Mouse (Mus musculus): ENCODE data around the gene Pde4b.

GRCm38 (mm10) chr4:102332885-102333284, 245.5 kb downstream of the Pde4b start:
- TF ChIP-seq CTCF (conservative IDR thresholded peaks at IDR 0.05; ENCODE audit: low read length) = no peak
- TF ChIP-seq NANOG (IDR thresholded peaks at IDR 0.05; ENCODE audit: borderline replicate concordance, low read length) = no peak
- TF ChIP-seq POU5F1 (IDR thresholded peaks at IDR 0.05; ENCODE audit: borderline replicate concordance, low read length) = no peak
